20 mouse cellular contexts compared by ENCODE assay signal in the genomic region with DNA sequence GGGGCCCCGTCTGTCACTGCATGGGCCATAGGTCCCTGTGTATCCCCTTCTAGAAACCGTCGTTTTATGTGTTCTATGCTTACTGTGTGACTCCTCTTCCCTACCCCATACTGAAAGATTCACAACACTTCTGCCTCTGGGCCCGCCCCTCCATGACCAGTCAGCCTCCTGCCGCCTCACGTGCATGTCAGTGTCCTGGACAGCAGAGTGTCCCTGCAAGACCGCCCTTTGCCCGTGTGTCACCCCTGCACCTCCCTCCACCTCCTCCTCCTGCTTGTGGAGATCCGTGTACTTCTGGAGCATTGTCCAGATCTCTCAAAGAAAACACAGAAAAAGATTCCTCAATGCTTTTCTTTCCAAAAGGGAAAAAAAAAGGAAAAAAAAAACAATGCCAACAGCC. TPM values are rescaled to one million over a fixed set of nuclear protein-coding genes. Genes with fewer than 3 reads are reported as not detected.
"Had no signal": no experiment of that assay in that cellular context is flagged by ENCODE, and none has a peak within 500 bp of the region (broad histone marks: within the 10 kb centered on the region; RNA-seq: fewer than 3 reads in every experiment).

No protein-coding gene starts in this region.

- H3K36me3 ChIP-seq: limb, embryonic 12.5 days; midbrain, embryonic 12.5 days; stomach, embryonic 15.5 days had no signal

- H3K4me3 ChIP-seq: limb, embryonic 12.5 days; megakaryocyte, embryonic 14.5 days; midbrain, embryonic 12.5 days; stomach, embryonic 15.5 days had no signal

- H3K4me2 ChIP-seq: limb, embryonic 12.5 days; midbrain, embryonic 12.5 days; stomach, embryonic 15.5 days had no signal

- H3K4me1 ChIP-seq: midbrain, embryonic 12.5 days had no signal

- ATAC-seq: hindbrain, postnatal 0 days had no signal

- DNase-seq: layer of hippocampus, adult 9-11 months; layer of hippocampus, postnatal 36 days; liver; lung, adult 2 months; lung, postnatal 14 days; right cerebral cortex, adult 18-20 months; right cerebral cortex, postnatal 4 days; spleen, adult 18-20 months; thymus, adult 2 months; thymus, postnatal 25 days had no signal

- H3K9me3 ChIP-seq: limb, embryonic 12.5 days; megakaryocyte, embryonic 14.5 days; midbrain, embryonic 12.5 days; stomach, embryonic 15.5 days had no signal

- H3K9ac ChIP-seq: limb, embryonic 12.5 days; liver, embryonic 14.5 days; midbrain, embryonic 12.5 days; stomach, embryonic 15.5 days had no signal

- H3K27ac ChIP-seq: hindbrain, postnatal 0 days; limb, embryonic 12.5 days; liver, embryonic 14.5 days; macrophage; midbrain, embryonic 12.5 days; stomach, embryonic 15.5 days had no signal

RNA-seq across cellular contexts. Expression of a gene that starts 10.7 kb away (rescaled TPM):
- polyA plus RNA-seq: macrophage had no signal

RNA-seq across cellular contexts. Expression of a gene that starts 28.5 kb away (rescaled TPM):
- polyA plus RNA-seq: hindbrain, postnatal 0 days; intestine, embryonic 14.5 days; limb, embryonic 12.5 days; liver, embryonic 14.5 days; lung, adult 2 months; macrophage; midbrain, embryonic 12.5 days; midbrain, postnatal 0 days; neural tube, embryonic 14.5 days; stomach, embryonic 15.5 days; thymus, adult 2 months had no signal
